Mouse (Mus musculus): Measurements from ENCODE around the gene Snrnp25. TPM values are rescaled to one million over a fixed set of nuclear protein-coding genes. Genes with fewer than 3 reads are reported as not detected.

The Snrnp25 gene
- polyA plus RNA-seq, 1 experiment from 2014 or later: 66.7 TPM

DNA sequence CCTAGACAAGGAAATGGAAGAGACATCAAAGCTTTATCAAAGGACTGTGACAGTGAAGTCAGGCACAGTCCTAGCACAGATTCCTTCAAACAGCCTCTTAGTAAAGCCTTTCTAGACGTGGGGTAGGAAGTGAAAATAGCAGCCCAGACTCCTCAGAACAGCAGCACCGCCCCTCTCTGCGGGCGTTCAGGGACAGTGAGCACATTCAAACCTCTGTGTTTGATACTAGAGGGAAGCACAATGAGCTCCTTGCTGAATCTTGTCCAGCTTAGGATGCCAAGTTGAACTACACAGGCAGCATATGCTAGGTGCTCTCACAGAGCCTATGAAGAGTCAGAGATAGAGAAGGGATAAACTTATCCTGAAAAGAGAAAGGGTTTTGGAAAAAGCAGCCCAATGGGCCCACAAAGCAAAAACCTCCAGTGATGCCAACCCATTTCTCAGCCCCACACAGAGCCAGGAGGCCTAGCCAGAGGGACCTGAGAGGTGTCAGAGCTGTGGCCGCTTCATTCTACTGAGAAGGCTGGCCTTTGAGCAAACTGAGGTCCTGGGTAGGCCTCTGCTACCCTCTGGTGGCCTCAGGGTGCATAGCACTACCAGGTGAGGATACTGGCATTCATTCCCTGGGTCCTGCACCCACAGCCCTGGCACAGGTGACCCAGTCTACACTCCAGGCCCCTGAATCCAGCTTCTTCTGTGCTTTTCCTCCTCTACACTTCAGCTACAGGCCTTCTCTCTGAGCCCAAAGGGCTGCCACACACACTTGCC is 33.1 kb downstream of the Snrnp25 start:
- ATAC-seq (ENCODE audit: low FRiP score, low read depth): peak; percentile 41; the same call in 1 of the 2 replicates
- Histone ChIP-seq H3K4me1 (no peaks in the 10 kb centered on the region; the same call in 1 of the 2 replicates), H3K4me2 (replicated peaks) (no peak overlapping the region), H3K4me3 (no peak overlapping the region), H3K27ac (replicated peaks) (no peak overlapping the region), H3K9ac (replicated peaks) (no peak overlapping the region), H3K27me3 (no peaks in the 10 kb centered on the region), H3K36me3 (peaks cover 61% of the 10 kb centered on the region), H3K9me3 (no peaks in the 10 kb centered on the region)
- WGBS: 61% methylated on average over 5 of the region's 5 CpGs

DNA sequence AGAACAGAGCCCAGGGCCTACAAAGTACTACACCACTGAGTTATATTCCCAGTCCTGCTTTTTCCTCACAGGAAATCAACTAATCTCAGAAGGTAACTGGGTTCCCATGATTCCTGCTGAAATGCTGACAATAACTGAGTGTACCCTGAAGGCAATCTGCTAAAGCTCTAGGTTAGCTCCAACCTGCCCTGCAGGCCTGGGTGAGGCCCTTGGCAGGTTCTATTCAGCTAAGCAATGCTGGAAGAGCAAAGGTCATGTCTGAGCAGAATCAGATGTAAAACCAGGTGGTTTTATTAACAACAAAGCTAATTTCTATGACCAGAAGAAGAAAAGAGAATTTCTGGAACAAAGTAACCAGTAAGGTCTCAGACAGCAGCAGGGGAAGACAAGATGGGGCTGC is 36.2 kb downstream of the Snrnp25 start:
- no peak overlapping the region for H3K9ac ChIP-seq (replicated peaks)
- peaks cover 74% of the 10 kb centered on the region for H3K36me3 ChIP-seq

DNA sequence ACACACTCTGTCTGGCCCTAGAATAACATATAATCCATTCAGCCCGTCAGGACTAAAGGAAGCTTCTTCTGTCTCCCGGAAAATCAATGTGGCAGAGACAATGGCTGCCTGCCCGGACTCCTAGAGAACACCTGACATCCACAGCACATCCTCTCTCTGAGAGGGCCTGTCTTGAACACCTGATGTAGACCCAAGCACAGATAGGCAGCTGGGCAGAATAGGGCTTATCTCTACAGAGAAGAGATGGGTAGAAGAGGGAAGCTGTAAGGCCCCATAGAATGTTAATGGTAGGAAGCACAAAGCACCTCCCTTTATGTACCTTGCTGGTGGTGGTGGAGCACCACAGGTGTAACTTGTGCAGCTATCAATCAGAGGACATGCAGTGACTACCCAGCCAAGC is 37.0 kb downstream of the Snrnp25 start:
- H3K4me2 ChIP-seq (replicated peaks): no peak overlapping the region
- H3K27ac ChIP-seq (replicated peaks): no peak overlapping the region
- no peak for ATAC-seq (ENCODE audit: low FRiP score, low read depth)
- no peak overlapping the region for H3K9ac ChIP-seq (replicated peaks)
- WGBS: 85% methylated on average over 3 of the region's 3 CpGs
- H3K9me3 ChIP-seq: no peaks in the 10 kb centered on the region
- H3K4me1 ChIP-seq: no peaks in the 10 kb centered on the region
- H3K36me3 ChIP-seq: peaks cover 76% of the 10 kb centered on the region
- H3K27me3 ChIP-seq: no peaks in the 10 kb centered on the region
- no peak overlapping the region for H3K4me3 ChIP-seq

More for the DNA sequence above, 36.2 kb downstream of the Snrnp25 start:
- Histone ChIP-seq H3K9me3 (no peaks in the 10 kb centered on the region), H3K4me1 (no peaks in the 10 kb centered on the region; the same call in 1 of the 2 replicates), H3K27ac (replicated peaks) (no peak overlapping the region), H3K27me3 (no peaks in the 10 kb centered on the region), H3K4me3 (no peak overlapping the region), H3K4me2 (replicated peaks) (no peak overlapping the region)
- no peak for ATAC-seq (ENCODE audit: low FRiP score, low read depth)

DNA sequence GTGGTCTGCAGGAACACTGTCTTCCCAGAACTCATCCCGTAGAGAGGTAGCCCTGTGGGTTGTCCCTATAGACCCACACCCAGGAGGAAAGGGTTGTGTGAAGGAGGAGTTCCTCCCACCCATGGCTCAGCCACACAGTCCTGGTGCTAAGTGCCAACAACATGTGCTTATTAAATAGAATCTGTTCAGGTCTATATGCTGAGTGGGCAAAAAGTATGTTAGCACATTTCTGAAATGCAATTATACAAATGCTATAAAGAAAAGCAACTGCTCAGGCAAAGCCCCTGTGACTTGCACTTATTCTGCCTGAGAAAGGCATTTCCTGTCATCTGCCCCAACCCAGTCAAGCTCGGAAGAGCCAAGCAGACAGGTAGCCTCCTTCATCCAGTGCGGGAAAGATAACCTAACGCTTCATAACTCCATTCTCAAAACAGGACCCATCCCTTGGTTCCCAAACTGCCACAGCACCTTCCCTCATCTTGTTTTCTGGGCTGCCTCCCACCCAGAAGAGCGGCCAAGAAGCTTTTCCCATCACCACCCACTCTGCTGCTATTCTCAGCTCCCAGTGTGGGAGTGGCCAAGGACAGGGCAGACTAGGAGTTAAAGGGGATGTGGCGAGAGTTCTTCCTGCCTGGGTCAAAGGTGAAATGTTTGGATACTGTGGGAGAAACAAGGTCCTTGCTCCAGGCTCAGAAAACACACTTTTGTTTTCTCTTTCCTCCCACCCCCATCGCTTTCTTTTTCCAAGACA is 38.2 kb downstream of the Snrnp25 start:
- H3K9ac ChIP-seq (replicated peaks): no peak overlapping the region
- no peaks in the 10 kb centered on the region for H3K27me3 ChIP-seq
- peaks cover 83% of the 10 kb centered on the region for H3K36me3 ChIP-seq
- H3K4me2 ChIP-seq (replicated peaks): no peak overlapping the region
- no peak for ATAC-seq (ENCODE audit: low FRiP score, low read depth)
- H3K4me3 ChIP-seq: no peak overlapping the region
- WGBS: 75% methylated on average over 7 of the region's 7 CpGs
- H3K4me1 ChIP-seq: no peaks in the 10 kb centered on the region
- H3K27ac ChIP-seq (replicated peaks): no peak overlapping the region
- no peaks in the 10 kb centered on the region for H3K9me3 ChIP-seq

DNA sequence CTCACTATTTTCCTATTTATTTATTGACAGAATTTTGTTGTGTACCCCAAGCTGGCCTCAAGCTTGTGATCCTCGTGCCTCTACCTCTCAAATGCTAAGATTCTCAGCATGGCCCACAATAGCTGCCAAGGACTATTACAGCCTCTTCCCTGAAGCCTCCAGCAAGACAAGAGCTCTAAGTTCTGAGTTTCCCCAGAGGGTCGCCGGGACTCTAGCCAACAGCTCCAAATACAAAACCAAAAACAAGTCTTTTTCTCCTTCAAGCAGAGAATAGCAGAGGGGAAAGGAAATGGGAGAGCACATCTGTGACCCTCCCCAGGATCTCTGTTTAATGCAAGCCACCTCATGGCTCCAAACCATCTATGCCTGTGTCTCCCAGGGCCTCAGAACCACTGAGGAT is 38.8 kb downstream of the Snrnp25 start:
- no peak overlapping the region for H3K4me3 ChIP-seq
- H3K27ac ChIP-seq (replicated peaks): 0 out of 2 replicates have a peak overlapping the region, but pooled peaks have one; percentile 30
- H3K36me3 ChIP-seq: peaks cover 83% of the 10 kb centered on the region
- 83% methylated on average over 3 of the region's 3 CpGs for whole genome bisulfite sequencing
- H3K9ac ChIP-seq (replicated peaks): no peak overlapping the region
- H3K4me2 ChIP-seq (replicated peaks): no peak overlapping the region
- no peaks in the 10 kb centered on the region for H3K27me3 ChIP-seq
- H3K9me3 ChIP-seq: no peaks in the 10 kb centered on the region
- no peak for ATAC-seq (ENCODE audit: low FRiP score, low read depth)
- H3K4me1 ChIP-seq: no peaks in the 10 kb centered on the region

DNA sequence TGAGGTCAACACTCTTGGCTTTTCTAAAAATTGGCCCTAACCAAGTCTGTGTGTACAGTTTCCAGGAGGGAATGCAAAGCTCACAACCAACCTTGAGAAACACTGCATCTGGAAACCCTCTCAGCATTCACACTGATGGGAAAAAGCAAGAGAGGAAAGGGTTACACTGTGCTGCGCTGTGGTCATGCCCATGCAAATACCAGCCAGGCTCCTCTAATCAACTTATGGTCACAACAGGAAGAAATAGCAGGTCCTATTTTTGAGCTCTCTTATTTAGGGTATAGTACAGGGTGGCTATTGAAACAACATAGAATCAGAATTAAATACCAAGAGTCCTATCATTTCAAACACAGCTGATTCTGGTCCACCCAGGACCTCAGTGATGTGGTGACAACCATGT is 39.4 kb downstream of the Snrnp25 start:
- no peaks in the 10 kb centered on the region for H3K27me3 ChIP-seq
- 0 out of 2 replicates have a peak overlapping the region, but pooled peaks have one; percentile 30 for H3K27ac ChIP-seq (replicated peaks)
- no peak overlapping the region for H3K9ac ChIP-seq (replicated peaks)
- H3K4me3 ChIP-seq: no peak overlapping the region
- no peak for ATAC-seq (ENCODE audit: low FRiP score, low read depth)
- H3K9me3 ChIP-seq: no peaks in the 10 kb centered on the region
- H3K4me1 ChIP-seq: no peaks in the 10 kb centered on the region
- WGBS: 91% methylated on average over 1 of the region's 1 CpGs
- H3K36me3 ChIP-seq: peaks cover 84% of the 10 kb centered on the region
- no peak overlapping the region for H3K4me2 ChIP-seq (replicated peaks)

DNA sequence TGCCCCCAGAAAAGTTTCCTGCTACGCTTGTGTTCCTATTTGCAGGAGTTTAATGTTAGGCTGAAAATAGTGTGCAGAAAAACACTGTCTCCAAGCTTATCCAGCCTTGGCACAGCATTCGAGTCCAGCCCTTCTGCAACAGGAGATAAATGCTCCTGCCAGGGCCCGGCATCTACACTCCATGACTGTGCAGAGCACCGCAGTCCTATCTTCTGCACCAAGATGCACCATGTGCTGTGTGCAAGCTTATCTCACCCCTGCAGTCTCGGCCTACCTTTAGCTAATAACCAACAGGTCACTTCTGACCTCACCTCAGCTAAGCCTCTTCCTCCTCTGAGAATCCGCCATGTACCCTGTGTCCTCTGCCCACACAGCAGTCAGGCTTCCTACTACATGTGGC is 40.4 kb downstream of the Snrnp25 start:
- Histone ChIP-seq H3K4me3 (no peak overlapping the region), H3K9me3 (no peaks in the 10 kb centered on the region), H3K4me1 (no peaks in the 10 kb centered on the region), H3K27ac (replicated peaks) (no peak overlapping the region), H3K4me2 (replicated peaks) (no peak overlapping the region), H3K9ac (replicated peaks) (no peak overlapping the region), H3K36me3 (peaks cover 84% of the 10 kb centered on the region), H3K27me3 (no peaks in the 10 kb centered on the region)
- 89% methylated on average over 6 of the region's 6 CpGs for WGBS
- no peak for ATAC-seq (ENCODE audit: low FRiP score, low read depth)

DNA sequence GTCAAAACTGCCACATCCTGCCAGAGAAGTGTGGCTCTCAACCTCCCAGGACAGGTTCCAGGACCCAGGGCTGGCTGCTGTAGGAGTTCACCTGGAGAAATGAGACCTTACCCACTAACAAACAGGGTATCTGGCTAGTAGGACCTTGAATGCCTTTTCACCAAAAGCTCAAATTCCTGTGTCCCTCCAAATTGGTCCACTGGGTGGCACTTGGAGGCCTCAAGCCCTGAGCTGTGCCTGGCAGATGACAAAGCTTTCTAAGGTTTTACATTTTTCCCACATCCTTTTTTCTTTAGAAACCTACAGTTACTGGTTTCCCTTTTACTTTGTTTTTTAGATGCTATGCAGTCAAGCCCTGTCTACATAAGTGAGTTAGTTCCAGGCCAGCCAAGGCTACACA is 41.9 kb downstream of the Snrnp25 start:
- Histone ChIP-seq H3K27me3 (no peaks in the 10 kb centered on the region), H3K4me3 (no peak overlapping the region), H3K9me3 (no peaks in the 10 kb centered on the region), H3K27ac (replicated peaks) (no peak overlapping the region), H3K4me2 (replicated peaks) (no peak overlapping the region), H3K36me3 (peaks cover 72% of the 10 kb centered on the region), H3K9ac (replicated peaks) (no peak overlapping the region), H3K4me1 (no peaks in the 10 kb centered on the region)
- no peak for ATAC-seq (ENCODE audit: low FRiP score, low read depth)

DNA sequence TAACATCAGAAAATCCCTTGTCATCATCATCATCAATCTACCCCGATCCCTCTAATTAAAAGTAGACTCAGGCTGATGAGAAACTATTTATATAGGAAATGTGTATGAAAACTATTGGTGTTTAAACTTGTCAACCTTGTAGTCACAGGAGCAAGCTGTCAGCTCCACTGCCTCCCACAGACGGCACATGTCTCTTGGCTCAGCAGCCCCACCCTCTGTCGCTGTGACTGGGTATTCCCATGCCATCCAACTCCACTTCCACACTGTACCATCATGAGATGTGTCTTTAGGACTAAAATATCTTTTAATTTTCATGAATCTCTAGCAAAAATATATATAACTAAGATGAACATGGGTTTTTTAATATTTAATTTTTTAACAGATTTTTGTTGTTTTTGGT is 43.1 kb downstream of the Snrnp25 start:
- Histone ChIP-seq H3K36me3 (peaks cover 71% of the 10 kb centered on the region), H3K9me3 (no peaks in the 10 kb centered on the region), H3K9ac (replicated peaks) (no peak overlapping the region), H3K27ac (replicated peaks) (no peak overlapping the region), H3K4me2 (replicated peaks) (no peak overlapping the region), H3K4me1 (no peaks in the 10 kb centered on the region), H3K27me3 (no peaks in the 10 kb centered on the region), H3K4me3 (no peak overlapping the region)
- WGBS: 92% methylated on average over 3 of the region's 3 CpGs
- no peak for ATAC-seq (ENCODE audit: low FRiP score, low read depth)

DNA sequence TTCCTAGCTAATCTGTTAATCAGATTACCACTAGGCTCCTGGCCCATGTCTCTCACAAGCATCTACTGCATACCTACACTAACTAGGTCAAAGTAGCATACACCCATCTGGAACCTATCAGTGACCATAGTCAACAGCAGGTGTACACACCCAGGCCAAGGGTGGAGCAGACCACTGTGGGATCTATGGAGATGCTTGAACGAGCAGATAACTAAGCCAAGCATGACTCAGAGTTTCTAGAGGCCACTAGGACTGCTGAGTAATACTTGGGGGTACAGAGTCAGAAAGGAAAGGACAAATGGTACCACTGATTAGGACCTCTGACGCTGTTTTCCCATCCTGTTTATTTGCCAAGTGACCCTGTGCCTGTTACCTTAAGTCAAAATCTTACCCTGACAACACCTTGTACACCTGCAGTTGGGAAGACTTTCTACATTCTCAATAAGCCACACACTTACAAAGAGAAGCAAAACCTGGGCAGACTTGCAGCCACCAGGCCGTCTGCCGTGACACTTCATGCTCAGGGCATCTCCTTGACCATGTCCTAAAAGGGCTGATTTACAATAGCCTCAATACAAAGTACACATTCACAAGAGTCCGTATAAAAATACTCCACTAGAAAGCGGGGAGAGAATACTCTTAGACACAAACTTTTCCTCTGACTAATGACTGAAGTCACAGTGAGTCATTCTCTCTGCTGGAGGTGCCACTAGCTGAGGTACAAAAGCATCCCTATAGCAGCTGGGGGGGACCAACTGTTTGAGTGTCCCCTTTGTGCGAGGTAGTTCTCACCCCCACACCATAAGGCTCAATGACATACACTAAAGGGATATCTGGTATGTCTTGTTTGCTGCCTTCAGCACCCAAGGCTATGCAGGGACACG is 45.9 kb downstream of the Snrnp25 start:
- Histone ChIP-seq H3K9me3 (no peaks in the 10 kb centered on the region), H3K9ac (replicated peaks) (no peak overlapping the region), H3K4me1 (no peaks in the 10 kb centered on the region), H3K27me3 (no peaks in the 10 kb centered on the region), H3K36me3 (peaks cover 57% of the 10 kb centered on the region), H3K4me2 (replicated peaks) (no peak overlapping the region), H3K27ac (replicated peaks) (no peak overlapping the region), H3K4me3 (no peak overlapping the region)
- ATAC-seq (ENCODE audit: low FRiP score, low read depth): no peak
- 88% methylated on average over 8 of the region's 8 CpGs for WGBS

DNA sequence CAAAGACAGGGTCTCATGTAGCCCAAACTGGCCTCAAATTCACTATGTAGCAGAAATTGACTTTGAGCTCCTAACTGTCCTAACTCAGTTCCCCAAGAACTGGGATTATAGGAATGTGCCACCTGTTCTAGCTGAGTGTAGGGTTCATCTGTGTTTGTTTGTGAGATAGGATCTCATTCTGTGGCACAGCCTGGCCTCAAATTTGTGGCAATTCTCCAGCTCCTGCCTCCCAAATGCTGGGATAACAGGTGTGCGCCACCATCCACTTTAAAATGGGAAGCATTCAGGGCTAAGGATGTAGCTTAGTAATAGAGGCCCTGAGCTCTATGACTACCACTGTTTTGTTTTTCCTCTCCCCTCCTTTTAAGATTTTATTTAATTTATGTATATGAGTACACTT is 47.9 kb downstream of the Snrnp25 start:
- H3K4me3 ChIP-seq: no peak overlapping the region
- whole genome bisulfite sequencing: 86% methylated on average over 1 of the region's 1 CpGs
- H3K4me1 ChIP-seq: no peaks in the 10 kb centered on the region
- peaks cover 39% of the 10 kb centered on the region for H3K36me3 ChIP-seq
- no peak for ATAC-seq (ENCODE audit: low FRiP score, low read depth)
- no peaks in the 10 kb centered on the region for H3K27me3 ChIP-seq
- no peak overlapping the region for H3K4me2 ChIP-seq (replicated peaks)
- H3K27ac ChIP-seq (replicated peaks): no peak overlapping the region
- H3K9me3 ChIP-seq: no peaks in the 10 kb centered on the region
- no peak overlapping the region for H3K9ac ChIP-seq (replicated peaks)

DNA sequence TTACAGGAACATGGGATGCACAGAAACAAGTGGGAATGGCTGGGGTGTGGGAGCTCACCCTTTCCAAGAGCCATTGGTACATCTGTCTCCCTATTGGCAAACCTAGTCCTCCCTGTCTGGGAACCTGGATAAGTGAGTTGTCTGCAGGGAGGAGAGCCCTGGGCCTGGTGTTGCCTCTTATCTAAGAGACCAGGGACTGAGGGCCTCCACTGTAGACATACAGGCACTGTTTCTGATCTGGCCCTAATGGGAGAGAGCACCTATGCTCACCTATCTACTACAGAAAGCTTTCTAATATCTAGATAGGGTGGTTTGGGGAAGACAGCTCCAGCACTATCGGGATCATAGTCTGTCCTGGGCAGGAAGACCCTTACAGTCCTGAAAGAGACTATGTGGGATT is 50.9 kb downstream of the Snrnp25 start:
- H3K4me2 ChIP-seq (replicated peaks): no peak overlapping the region
- H3K9ac ChIP-seq (replicated peaks): no peak overlapping the region
- no peak overlapping the region for H3K4me3 ChIP-seq
- H3K4me1 ChIP-seq: no peaks in the 10 kb centered on the region
- H3K27me3 ChIP-seq: no peaks in the 10 kb centered on the region
- ATAC-seq (ENCODE audit: low FRiP score, low read depth): no peak
- 93% methylated on average over 1 of the region's 1 CpGs for WGBS
- H3K27ac ChIP-seq (replicated peaks): no peak overlapping the region
- H3K9me3 ChIP-seq: no peaks in the 10 kb centered on the region
- H3K36me3 ChIP-seq: peaks cover 33% of the 10 kb centered on the region
